Comparison of ENCODE assay signal across 1 mouse cellular context in genomic region chr11:78920411-78920939, GRCm38 (mm10).
TF ChIP-seq lines count a peak whose summit lies in the region.

Gene Nos2 (plus strand): TSS chr11:78920787.

TF ChIP-seq in CH12.LX, 34 proteins besides CTCF, POLR2A, EP300 and RAD21 (continued from another document):
- TF ChIP-seq JUN (IDR thresholded peaks at IDR 0.05; ENCODE audit: insufficient read depth, low read depth, low read length): peak; percentile 77
- peak; percentile 84 for TF ChIP-seq MEF2A (IDR thresholded peaks at IDR 0.05; ENCODE audit: borderline replicate concordance, low read depth, low read length)
- no peak for TF ChIP-seq E2F4 (IDR thresholded peaks at IDR 0.05; ENCODE audit: insufficient replicate concordance, low read depth, low read length)
- no peak for TF ChIP-seq ZNF384 (IDR thresholded peaks at IDR 0.05; ENCODE audit: low read depth, low read length)
- no peak for TF ChIP-seq ZKSCAN1 (IDR thresholded peaks at IDR 0.05; ENCODE audit: borderline replicate concordance, low read depth, low read length)
- peak; percentile 79 for TF ChIP-seq ELF1 (IDR thresholded peaks at IDR 0.05; ENCODE audit: low read depth, low read length)
- peak; percentile 44; the same call in 1 of the 2 replicates for TF ChIP-seq MXI1 (IDR thresholded peaks at IDR 0.05; ENCODE audit: low read depth, low read length)
- TF ChIP-seq MYC (IDR thresholded peaks at IDR 0.05; ENCODE audit: low read depth, low read length): peak; percentile 81
- TF ChIP-seq USF2 (conservative IDR thresholded peaks at IDR 0.05; ENCODE audit: low read depth, low read length): no peak
- 0 out of 2 replicates have a peak, but pooled peaks have one; percentile 9 for TF ChIP-seq SMC3 (IDR thresholded peaks at IDR 0.05; ENCODE audit: low read depth, low read length)
- 0 out of 2 replicates have a peak, but pooled peaks have one; percentile 25 for TF ChIP-seq UBTF (IDR thresholded peaks at IDR 0.05; ENCODE audit: low read depth, low read length)
- peak; percentile 51 for TF ChIP-seq HCFC1 (IDR thresholded peaks at IDR 0.05; ENCODE audit: low read depth, low read length)
- peak; percentile 65; the same call in 1 of the 2 replicates for TF ChIP-seq JUND (conservative IDR thresholded peaks at IDR 0.05; ENCODE audit: low read depth, low read length)
- 0 out of 2 replicates have a peak, but pooled peaks have one; percentile 57 for TF ChIP-seq KAT2A (IDR thresholded peaks at IDR 0.05; ENCODE audit: insufficient replicate concordance, low read length)
- peak; percentile 88 for TF ChIP-seq ZMIZ1 (IDR thresholded peaks at IDR 0.05; ENCODE audit: low read depth, low read length)
